Mouse (Mus musculus): ENCODE results near the gene Il4i1. TPM values are rescaled to one million over a fixed set of nuclear protein-coding genes. Genes with fewer than 3 reads are reported as not detected.

The Il4i1 gene
- 2.0 TPM in 2 replicates for polyA plus RNA-seq (2014; fragmentation: Nextera tagmentation; extraction: Ambion mirVana)

DNA sequence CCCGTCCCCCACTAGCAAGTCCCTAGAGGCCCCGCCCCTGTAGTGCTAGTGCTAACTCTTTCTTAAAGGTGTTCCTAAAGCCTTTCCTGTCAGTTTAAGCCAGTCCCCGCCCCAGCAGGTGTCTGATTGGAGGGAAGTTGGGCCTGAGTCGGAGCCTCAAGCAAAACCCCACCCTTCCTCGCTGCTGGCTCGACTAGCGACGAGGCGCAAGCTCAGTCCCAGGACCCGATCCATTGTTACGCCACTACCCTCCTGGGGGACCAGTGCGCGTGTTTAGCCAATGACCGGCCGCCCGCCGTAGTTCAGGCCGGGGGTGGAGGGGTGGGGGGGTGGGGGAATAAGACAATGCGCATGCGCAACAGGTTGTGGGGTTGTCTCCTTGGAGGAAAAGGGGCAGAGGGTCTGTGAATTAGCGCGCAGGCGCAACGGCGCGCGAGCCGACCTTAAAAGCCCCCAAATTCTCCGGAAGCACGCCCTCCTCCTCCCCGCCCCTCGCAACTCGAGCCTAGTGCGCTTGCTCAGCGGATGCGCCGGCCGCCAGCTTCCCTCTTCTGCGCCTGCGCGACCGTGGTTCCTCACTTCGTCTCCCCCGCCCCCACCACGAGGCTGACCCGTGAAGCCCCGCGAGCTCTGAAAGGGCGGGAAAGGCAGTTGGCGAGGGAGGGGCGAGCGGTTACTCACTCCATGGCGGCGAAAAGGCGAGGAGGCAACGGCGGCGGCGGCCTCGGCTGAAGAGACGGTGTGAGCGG lies at the start of gene Il4i1, which contains the start of gene Nup62:
TSS of gene Il4i1 (plus strand) at position 667 of the 749 bp plus-strand sequence.
TSS of gene Nup62 (plus strand) at position 368 of the 749 bp plus-strand sequence.
- H3K27ac ChIP-seq (ENCODE audit: low read depth) = peak within 1 kb of the TSS; percentile 97
- peak; percentile 98 for DNase-seq (ENCODE audit: low spot score)
- H3K4me1 ChIP-seq (replicated peaks; ENCODE audit: control insufficient read depth, insufficient read depth, low read length) = peaks cover 27% of the 10 kb centered on the region
- peak within 1 kb of the TSS; percentile 87 for H3K9ac ChIP-seq (ENCODE audit: low read length)
- H3K9me3 ChIP-seq (ENCODE audit: control insufficient read depth, low read length) = no peaks in the 10 kb centered on the region
- under 1% methylated on average over 60 of the region's 62 CpGs for WGBS
- peak within 1 kb of the TSS; percentile 78 for H3K4me2 ChIP-seq (ENCODE audit: low read length)
- ATAC-seq (replicated peaks; ENCODE audit: low FRiP score, low TSS enrichment, low read depth) = peak; percentile 93
- peak within 1 kb of the TSS; percentile 83 for H3K4me3 ChIP-seq (ENCODE audit: low read depth, low read length)
- peaks cover 14% of the 10 kb centered on the region; the same call in 1 of the 2 replicates for H3K36me3 ChIP-seq (ENCODE audit: control insufficient read depth, insufficient read depth, low read length)
- no peaks in the 10 kb centered on the region for H3K27me3 ChIP-seq (replicated peaks; ENCODE audit: control insufficient read depth, insufficient read depth, low read length)

DNA sequence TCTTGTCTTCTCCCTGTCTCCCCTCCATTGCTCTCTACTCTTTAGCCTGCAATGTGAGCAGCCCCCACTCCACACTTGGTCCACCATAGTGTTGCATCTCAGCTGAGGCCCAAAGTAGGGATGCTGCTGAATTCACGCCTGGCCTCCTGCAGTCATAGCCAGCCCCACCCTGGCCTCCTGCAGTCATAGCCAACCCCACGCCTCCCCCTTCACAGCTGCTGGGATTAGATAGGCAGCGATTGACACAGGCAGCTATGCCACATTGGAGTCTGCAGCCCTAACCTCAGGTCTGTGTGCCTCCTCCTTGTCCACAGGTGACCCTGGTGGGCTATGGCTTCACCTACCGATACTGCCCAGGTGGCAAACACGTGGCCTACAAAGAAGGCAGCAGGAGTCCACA lies 48.1 kb upstream of the Il4i1 start:
- no peaks in the 10 kb centered on the region for H3K27me3 ChIP-seq (replicated peaks; ENCODE audit: control insufficient read depth, insufficient read depth, low read length)
- 89% methylated on average over 5 of the region's 5 CpGs for WGBS
- H3K36me3 ChIP-seq (ENCODE audit: control insufficient read depth, insufficient read depth, low read length) = peaks cover 74% of the 10 kb centered on the region
- H3K27ac ChIP-seq (ENCODE audit: low read depth) = no peak overlapping the region
- H3K9me3 ChIP-seq (ENCODE audit: control insufficient read depth, low read length) = no peaks in the 10 kb centered on the region
- DNase-seq (ENCODE audit: low spot score) = no peak
- no peak overlapping the region for H3K9ac ChIP-seq (ENCODE audit: low read length)
- no peaks in the 10 kb centered on the region for H3K4me1 ChIP-seq (replicated peaks; ENCODE audit: control insufficient read depth, insufficient read depth, low read length)
- H3K4me3 ChIP-seq (ENCODE audit: low read depth, low read length) = no peak overlapping the region
- no peak overlapping the region for H3K4me2 ChIP-seq (ENCODE audit: low read length)
- no peak for ATAC-seq (replicated peaks; ENCODE audit: low FRiP score, low TSS enrichment, low read depth)

DNA sequence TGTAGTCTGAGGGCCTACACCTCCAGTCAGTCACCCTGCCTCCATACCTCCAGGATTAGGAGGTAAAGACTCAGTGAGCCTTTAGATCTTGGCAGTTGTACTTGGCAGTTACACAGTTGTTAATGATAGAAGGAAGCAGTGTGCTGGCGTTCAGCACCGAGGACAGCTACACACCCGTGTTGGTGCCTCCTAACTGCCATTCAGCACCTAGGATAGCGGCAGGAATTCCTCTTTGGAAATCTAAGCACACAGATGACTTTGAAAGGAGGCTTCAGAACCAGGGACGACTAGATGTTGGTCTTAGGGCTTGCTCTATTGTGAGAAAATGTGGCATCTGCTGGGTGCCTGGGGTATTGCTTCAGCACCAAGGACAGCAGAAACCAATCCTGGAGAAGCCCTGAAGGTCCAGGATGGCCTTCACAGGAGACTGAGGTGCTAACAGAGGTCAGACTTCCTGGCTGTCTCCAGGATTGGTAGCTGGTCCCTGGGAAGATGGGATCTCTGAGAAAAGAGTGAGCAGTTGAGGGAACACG lies 46.1 kb upstream of the Il4i1 start:
- 15% methylated on average over 6 of the region's 6 CpGs for WGBS
- peaks cover 70% of the 10 kb centered on the region for H3K36me3 ChIP-seq (ENCODE audit: control insufficient read depth, insufficient read depth, low read length)
- ATAC-seq (replicated peaks; ENCODE audit: low FRiP score, low TSS enrichment, low read depth) (no peak), DNase-seq (ENCODE audit: low spot score) (peak; percentile 94)
- no peaks in the 10 kb centered on the region for H3K9me3 ChIP-seq (ENCODE audit: control insufficient read depth, low read length)
- no peak overlapping the region for H3K4me3 ChIP-seq (ENCODE audit: low read depth, low read length)
- no peaks in the 10 kb centered on the region for H3K4me1 ChIP-seq (replicated peaks; ENCODE audit: control insufficient read depth, insufficient read depth, low read length)
- no peak overlapping the region for H3K9ac ChIP-seq (ENCODE audit: low read length)
- no peak overlapping the region for H3K4me2 ChIP-seq (ENCODE audit: low read length)
- no peak overlapping the region for H3K27ac ChIP-seq (ENCODE audit: low read depth)
- no peaks in the 10 kb centered on the region for H3K27me3 ChIP-seq (replicated peaks; ENCODE audit: control insufficient read depth, insufficient read depth, low read length)

DNA sequence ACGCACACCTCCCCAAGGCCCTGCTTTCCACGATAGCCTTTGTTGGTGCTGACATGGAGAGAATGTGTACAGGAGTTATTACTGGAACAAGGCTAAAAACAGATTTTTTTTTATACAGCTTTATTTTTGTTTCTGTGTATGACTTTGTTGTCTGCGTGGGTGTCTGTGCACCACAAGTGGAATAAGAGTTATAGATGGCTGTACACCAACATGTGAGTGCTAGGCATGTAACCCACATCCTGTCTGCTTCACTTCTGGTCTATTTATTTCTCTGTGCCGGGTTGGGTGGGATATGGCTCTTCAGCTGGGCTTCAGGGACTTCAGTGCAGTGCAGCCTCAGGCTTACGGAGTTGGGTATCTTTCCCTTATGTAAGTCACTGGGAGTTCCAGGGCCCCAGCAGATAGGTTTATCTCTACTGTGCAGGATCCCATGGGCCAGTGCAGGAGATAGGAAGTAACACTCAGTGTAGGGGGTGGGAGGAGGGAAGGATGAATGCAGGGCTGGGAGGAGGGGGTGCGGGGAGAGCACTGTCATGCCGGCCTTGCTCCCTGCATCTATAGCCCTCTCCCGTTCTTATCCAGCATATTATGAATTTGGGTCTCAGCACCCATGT lies 43.5 kb upstream of the Il4i1 start:
- no peak overlapping the region for H3K4me2 ChIP-seq (ENCODE audit: low read length)
- no peaks in the 10 kb centered on the region for H3K27me3 ChIP-seq (replicated peaks; ENCODE audit: control insufficient read depth, insufficient read depth, low read length)
- H3K27ac ChIP-seq (ENCODE audit: low read depth) = no peak overlapping the region
- H3K9ac ChIP-seq (ENCODE audit: low read length) = no peak overlapping the region
- ATAC-seq (replicated peaks; ENCODE audit: low FRiP score, low TSS enrichment, low read depth) (no peak), DNase-seq (ENCODE audit: low spot score) (no peak)
- H3K4me3 ChIP-seq (ENCODE audit: low read depth, low read length) = no peak overlapping the region
- H3K9me3 ChIP-seq (ENCODE audit: control insufficient read depth, low read length) = no peaks in the 10 kb centered on the region
- 90% methylated on average over 8 of the region's 8 CpGs for WGBS
- H3K36me3 ChIP-seq (ENCODE audit: control insufficient read depth, insufficient read depth, low read length) = peaks cover 55% of the 10 kb centered on the region
- H3K4me1 ChIP-seq (replicated peaks; ENCODE audit: control insufficient read depth, insufficient read depth, low read length) = no peaks in the 10 kb centered on the region

DNA sequence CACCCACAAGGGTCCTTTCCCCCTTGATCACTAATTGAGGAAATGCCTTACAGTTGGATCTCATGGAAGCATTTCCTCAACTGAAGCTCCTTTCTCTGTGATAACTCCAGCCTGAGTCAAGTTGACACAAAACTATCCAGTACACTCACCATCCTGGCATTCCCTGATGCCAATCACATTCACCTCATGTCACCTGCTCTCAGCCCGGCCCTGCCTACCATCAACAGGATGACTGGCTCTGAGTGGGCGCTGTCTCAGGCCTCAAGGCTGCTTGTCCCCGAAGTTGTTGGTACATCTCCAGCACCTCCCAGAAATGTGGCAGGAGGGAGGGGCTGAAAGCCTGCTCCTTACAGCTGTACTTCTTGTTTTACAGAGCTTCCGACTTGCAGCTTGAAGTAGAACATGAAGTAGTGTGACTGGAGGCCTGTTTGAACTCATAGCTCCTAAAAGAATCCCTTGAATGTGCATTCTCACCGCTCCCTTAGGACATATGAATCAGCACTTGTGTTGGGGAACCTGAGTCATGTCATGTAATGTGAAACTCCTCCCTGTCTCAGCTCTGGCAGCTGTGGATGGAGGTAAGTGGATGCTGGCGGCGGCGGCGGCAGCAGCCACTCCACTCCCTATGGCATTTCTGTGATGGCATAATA lies 39.2 kb upstream of the Il4i1 start:
- no peak for ATAC-seq (replicated peaks; ENCODE audit: low FRiP score, low TSS enrichment, low read depth)
- Histone ChIP-seq H3K27ac (ENCODE audit: low read depth) (no peak overlapping the region), H3K4me3 (ENCODE audit: low read depth, low read length) (no peak overlapping the region), H3K4me2 (ENCODE audit: low read length) (no peak overlapping the region), H3K9ac (ENCODE audit: low read length) (no peak overlapping the region), H3K9me3 (ENCODE audit: control insufficient read depth, low read length) (no peaks in the 10 kb centered on the region), H3K4me1 (replicated peaks; ENCODE audit: control insufficient read depth, insufficient read depth, low read length) (no peaks in the 10 kb centered on the region), H3K27me3 (replicated peaks; ENCODE audit: control insufficient read depth, insufficient read depth, low read length) (no peaks in the 10 kb centered on the region), H3K36me3 (ENCODE audit: control insufficient read depth, insufficient read depth, low read length) (peaks cover 31% of the 10 kb centered on the region)
- no peak for DNase-seq (ENCODE audit: low spot score)
- 90% methylated on average over 9 of the region's 9 CpGs for WGBS

DNA sequence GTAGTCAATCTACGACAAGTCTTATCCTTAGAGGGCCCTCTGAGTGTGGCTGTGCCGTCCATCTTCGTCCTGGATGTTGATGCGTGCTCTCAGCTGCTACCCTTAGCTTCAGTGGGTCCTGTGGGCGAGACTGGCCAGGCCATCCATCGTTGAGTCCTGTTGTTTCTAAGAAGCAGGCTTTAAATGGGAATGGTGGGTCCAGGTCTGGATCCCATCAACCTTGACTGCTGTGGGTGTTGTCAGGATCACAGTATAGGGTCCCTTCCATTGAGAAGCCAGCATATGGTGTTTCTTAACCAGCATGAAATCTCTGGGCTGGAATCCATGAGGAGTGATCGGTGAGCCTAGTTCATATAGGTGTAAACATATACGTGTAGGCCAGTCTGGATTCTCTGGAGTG lies 36.1 kb upstream of the Il4i1 start:
- H3K9me3 ChIP-seq (ENCODE audit: control insufficient read depth, low read length) = no peaks in the 10 kb centered on the region
- DNase-seq (ENCODE audit: low spot score) = no peak
- H3K9ac ChIP-seq (ENCODE audit: low read length) = no peak overlapping the region
- WGBS = 73% methylated on average over 8 of the region's 8 CpGs
- H3K36me3 ChIP-seq (ENCODE audit: control insufficient read depth, insufficient read depth, low read length) = peaks cover 11% of the 10 kb centered on the region; the same call in 1 of the 2 replicates
- H3K27me3 ChIP-seq (replicated peaks; ENCODE audit: control insufficient read depth, insufficient read depth, low read length) = no peaks in the 10 kb centered on the region
- H3K4me3 ChIP-seq (ENCODE audit: low read depth, low read length) = no peak overlapping the region
- no peak overlapping the region for H3K4me2 ChIP-seq (ENCODE audit: low read length)
- no peak overlapping the region for H3K27ac ChIP-seq (ENCODE audit: low read depth)
- H3K4me1 ChIP-seq (replicated peaks; ENCODE audit: control insufficient read depth, insufficient read depth, low read length) = no peaks in the 10 kb centered on the region
- ATAC-seq (replicated peaks; ENCODE audit: low FRiP score, low TSS enrichment, low read depth) = no peak

DNA sequence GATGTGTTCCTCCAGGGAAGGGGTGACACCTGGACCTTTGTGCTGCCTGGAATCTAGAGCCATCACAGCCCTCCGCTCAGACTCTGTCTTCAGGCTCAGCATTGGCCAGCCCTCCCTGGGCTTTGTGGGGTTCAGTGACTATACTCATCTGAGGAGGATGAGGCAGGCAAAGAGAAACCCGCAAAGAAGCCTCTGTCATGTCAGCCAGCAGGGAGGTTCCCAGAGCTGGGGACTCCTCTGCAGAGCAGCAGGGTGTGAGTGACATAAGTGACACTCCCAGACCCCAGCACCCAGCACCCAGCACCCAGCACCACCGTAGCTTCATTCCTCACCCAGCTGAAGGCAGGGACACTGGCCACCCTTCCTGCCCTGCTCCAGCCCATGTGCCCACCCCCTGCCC lies 26.7 kb upstream of the Il4i1 start:
- DNase-seq (ENCODE audit: low spot score) (no peak), ATAC-seq (replicated peaks; ENCODE audit: low FRiP score, low TSS enrichment, low read depth) (no peak)
- H3K9ac ChIP-seq (ENCODE audit: low read length) = no peak overlapping the region
- no peak overlapping the region for H3K4me2 ChIP-seq (ENCODE audit: low read length)
- no peaks in the 10 kb centered on the region for H3K4me1 ChIP-seq (replicated peaks; ENCODE audit: control insufficient read depth, insufficient read depth, low read length)
- H3K9me3 ChIP-seq (ENCODE audit: control insufficient read depth, low read length) = no peaks in the 10 kb centered on the region
- 77% methylated on average over 3 of the region's 3 CpGs for WGBS
- H3K27me3 ChIP-seq (replicated peaks; ENCODE audit: control insufficient read depth, insufficient read depth, low read length) = no peaks in the 10 kb centered on the region
- H3K27ac ChIP-seq (ENCODE audit: low read depth) = no peak overlapping the region
- no peak overlapping the region for H3K4me3 ChIP-seq (ENCODE audit: low read depth, low read length)
- H3K36me3 ChIP-seq (ENCODE audit: control insufficient read depth, insufficient read depth, low read length) = no peaks in the 10 kb centered on the region

DNA sequence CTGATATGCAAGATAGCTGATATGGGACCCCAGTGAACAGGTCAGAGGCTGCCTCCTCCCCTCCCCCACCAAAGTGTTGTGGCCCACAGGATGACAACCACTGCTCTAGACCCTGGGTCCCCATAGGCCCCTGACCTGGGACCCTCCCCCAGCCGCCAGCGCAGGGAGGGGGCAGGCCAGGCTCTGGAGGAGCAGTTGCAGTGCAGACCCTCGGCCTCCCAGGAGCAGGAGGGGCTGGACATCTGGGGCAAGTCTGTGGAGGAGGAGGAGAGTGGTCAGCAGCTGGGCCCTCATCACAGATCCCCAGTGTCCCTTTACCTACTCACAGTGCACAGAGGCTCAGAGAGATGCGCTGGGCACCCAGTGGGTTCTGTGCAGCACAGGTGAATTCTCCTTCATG lies 26.1 kb upstream of the Il4i1 start:
- Histone ChIP-seq H3K4me1 (replicated peaks; ENCODE audit: control insufficient read depth, insufficient read depth, low read length) (no peaks in the 10 kb centered on the region), H3K9me3 (ENCODE audit: control insufficient read depth, low read length) (no peaks in the 10 kb centered on the region), H3K36me3 (ENCODE audit: control insufficient read depth, insufficient read depth, low read length) (no peaks in the 10 kb centered on the region), H3K27me3 (replicated peaks; ENCODE audit: control insufficient read depth, insufficient read depth, low read length) (no peaks in the 10 kb centered on the region), H3K9ac (ENCODE audit: low read length) (no peak overlapping the region), H3K4me3 (ENCODE audit: low read depth, low read length) (no peak overlapping the region), H3K4me2 (ENCODE audit: low read length) (no peak overlapping the region), H3K27ac (ENCODE audit: low read depth) (no peak overlapping the region)
- no peak for DNase-seq (ENCODE audit: low spot score)
- whole genome bisulfite sequencing = 65% methylated on average over 4 of the region's 4 CpGs
- ATAC-seq (replicated peaks; ENCODE audit: low FRiP score, low TSS enrichment, low read depth) = no peak

All from intestine, embryonic 14.5 days (tissue).